Mouse (Mus musculus): ENCODE measurements at regions not wholly inside any gene's neighbourhood (a gene's known extent, or its start where the extent isn't known, plus 50 kb on each side); places are given as distances from the start of the nearest gene placed in this dataset.
"Not testable (repeated sequence)": the region's sequence is repeated elsewhere in the genome, so short reads cannot be mapped to it uniquely, and the experiment has no call there.

DNA sequence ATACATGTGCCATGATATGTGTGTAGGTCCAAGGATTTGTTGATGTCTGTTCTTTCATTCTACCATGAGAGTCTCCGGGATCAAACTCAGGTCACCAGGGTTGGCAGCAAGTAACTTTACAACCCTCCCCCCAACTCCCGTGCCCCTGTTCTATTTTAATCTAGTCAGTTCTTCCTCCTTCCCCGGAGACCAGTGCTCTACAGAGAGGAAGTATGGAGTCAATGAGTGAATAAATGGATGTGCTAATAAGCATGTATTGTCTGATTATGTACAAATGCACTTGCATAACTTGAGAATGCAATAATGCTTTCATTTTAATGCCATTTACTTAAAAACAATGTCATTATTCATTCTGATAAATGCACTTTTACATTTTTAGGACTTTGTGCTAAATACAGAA lies 79.1 kb upstream of the Tbl1xr1 start:
- DNase-seq (ENCODE audit: low spot score in 2 of 2): no peak

DNA sequence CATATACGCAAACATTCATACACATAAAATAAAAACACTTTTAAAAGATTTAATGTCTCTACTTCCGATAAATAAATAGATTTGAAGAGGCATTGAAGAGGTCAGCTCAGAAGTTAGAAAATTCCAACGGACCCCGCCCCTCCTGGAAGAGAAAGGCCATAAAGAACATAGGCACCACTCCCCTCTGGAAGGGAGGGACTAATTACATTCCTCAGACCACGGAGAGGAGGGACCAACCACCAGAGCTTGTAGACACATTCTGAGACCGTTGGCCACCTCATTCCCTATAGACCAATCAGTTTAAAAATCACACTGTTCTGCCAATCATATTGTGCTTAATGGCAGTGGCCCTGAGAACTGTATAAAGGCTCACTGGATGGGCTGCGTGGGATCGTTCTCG lies 71.0 kb upstream of the Tbl1xr1 start:
- DNase-seq (ENCODE audit: low spot score in 2 of 2): no peak

DNA sequence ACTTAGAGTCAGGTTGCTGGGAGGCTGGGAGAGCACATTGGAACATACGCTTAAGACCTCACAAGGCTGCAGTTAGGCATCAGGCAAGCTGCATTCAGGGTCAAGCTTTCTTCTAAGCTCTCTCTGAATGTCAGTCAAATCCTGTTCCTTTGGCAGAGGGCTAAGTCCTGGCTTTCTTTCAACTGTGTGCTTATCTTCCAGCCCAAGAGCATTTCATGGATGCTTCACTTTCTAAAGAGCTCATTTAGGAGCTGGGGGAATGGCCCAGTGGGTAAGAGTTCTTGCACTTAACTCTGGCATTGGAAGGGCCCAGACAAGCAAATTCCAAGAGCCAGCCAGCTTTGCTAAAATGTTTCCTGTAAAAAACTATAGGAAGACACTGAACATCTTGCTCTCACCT lies 70.3 kb upstream of the Tbl1xr1 start:
- no peak for DNase-seq (ENCODE audit: low spot score in 2 of 2)

DNA sequence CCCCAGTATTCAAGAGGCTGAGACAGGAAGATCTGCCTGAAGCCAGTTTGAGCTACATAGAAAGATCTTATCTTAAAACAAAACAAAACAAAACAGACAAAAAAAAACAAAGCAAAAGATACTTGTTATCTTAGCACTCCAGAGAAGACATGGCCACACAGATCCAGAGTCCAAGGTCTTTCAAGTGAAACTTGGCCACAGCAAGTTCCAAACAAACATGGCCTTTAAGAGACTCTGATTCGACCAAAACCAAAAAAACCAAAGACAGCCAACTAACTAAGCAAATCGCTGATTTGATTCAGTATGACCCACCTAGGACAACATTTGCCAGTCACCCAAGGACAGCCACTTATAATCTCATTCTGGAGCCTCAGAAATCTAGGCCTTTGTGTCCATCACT lies 69.8 kb upstream of the Tbl1xr1 start:
- no peak for DNase-seq (ENCODE audit: low spot score in 2 of 2)

DNA sequence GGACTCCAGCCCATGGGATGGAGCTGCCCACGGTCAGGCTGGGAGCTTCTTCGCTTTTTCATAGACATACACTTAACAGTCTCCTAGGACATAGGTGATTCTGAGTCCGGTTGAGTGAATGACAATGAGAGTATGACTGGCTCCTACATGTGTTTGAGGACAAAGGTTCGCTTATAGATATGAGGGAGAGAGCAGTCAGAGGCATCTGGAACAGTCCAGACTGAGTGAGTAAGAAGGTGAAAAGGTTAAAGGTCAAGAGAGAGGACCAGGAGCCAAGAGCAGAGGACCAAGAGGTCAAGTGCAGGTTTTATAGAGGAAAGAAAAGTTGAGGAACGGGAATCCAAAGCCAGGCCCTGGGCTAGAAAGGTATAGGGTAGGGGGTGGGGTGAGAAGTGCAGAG lies 68.7 kb upstream of the Tbl1xr1 start:
- no peak for DNase-seq (ENCODE audit: low spot score in 2 of 2)

DNA sequence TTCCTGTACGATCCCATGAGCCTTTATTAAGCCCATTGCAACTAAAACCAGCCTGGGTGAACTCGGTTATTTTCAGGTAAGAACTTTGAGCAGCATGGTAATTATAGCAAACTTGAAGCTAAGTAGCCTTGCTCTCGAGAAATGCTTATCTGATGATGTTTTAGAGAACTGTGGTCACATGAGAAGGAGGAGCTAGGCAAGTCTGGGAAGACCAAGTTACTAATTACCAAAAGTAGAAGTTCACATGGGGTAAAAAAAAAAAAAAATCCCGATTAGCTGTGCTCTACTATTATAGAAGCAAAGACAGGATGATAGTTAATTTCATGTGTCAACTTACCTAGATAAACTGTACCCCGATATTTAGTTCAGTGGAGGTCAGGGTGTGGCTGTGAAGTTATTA lies 68.0 kb upstream of the Tbl1xr1 start:
- DNase-seq (ENCODE audit: low spot score in 2 of 2): no peak

DNA sequence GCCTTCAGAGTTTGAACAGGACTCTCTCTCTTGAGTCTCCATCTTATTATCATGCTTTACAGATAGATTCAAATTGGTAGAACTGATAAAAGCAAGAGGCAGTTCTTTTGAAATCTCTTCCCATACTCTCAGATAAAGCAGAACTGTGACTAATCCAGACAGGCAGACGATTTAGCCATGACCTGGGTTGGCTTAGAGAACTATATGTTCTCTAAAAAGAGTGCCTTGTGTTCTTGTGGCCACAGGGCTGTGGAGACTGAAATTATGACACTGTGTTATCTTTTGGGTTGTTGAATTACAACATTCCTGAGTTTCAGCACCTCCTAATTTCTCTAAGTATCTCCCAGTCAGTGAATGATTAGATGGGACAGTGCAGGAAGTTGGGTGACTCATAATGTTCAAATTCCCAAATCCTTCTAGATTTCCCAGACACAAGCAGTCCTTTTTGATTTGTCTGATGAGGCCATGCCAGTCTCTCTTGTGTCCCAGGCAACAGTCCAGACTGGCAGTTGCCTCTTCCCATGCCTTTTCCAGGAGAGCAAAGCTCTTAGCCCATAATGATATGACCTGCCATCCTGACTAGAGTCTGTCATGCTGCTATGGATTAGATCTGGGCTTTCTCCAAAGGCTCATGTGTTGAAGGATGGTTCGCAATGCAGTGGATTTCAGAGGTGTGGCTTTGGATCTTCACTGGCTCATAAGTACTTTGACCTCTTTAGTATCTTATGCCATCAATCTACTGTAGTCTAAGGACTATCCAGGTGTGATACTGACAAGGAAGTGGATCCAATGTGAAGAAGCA lies 66.4 kb upstream of the Tbl1xr1 start:
- DNase-seq (ENCODE audit: low spot score in 2 of 2): no peak

DNA sequence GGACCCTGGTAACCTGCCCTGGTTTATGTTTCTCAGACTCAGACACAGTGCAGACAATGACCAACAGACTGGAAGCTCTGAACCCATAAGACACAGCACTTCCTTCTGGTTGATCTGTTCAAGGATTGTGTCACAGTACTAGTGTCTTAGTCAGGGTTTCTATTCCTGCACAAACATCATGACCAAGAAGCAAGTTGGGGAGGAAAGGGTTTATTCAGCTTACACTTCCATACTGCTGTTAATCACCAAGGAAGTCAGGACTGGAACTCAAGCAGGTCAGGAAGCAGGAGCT lies 65.8 kb upstream of the Tbl1xr1 start:
- not testable (repeated sequence) for DNase-seq (ENCODE audit: low spot score in 2 of 2)

DNA sequence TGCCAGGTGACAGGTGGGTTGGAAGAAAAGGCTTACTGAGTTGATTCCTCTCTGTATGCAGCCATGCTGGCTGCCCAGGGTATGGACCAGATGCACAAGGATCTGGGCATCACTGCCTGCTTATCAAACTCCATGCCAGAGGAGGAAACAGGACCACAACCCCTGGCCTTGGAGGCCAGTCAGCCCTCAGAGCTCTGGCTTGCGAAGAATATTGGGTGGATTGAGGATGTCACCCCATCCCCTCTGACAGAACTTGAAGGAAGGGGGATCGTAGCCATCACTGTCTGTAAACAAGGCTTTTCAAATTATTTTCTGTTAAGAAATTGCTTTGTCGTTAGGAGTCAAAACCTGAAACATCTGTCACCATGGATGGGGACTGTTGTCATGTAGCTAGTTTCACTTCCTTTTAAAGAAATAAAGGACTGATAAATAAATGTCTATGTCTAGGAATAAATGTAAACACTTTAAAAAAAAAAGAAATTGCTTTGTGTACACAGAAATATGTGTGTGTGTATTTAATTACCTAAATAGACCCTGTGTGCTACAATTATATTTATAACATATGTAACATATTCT lies 55.0 kb upstream of the Tbl1xr1 start:
- no peak for DNase-seq (ENCODE audit: low spot score in 2 of 2)

DNA sequence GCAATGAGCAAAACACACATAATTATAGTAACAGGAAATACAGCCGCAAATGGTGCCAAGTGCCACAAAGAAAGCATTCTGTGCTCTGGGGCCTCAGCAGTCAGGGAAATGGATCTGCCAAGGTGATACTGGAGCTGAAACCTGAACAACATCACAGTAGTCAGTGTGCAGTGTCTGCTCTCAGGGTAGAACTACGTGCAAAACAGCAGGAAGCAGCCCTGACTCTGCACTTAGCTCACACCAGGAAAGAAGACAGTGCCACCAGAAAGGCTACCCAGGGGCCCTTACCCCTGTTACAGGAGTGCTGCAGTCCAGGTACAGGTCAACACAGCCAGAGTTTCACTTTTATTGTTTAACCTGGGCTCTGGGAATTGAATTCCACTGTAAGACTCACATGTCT lies 54.0 kb upstream of the Tbl1xr1 start:
- peak in 1 of 2 experiments; percentile 15 for DNase-seq (ENCODE audit: low spot score in 2 of 2)

DNA sequence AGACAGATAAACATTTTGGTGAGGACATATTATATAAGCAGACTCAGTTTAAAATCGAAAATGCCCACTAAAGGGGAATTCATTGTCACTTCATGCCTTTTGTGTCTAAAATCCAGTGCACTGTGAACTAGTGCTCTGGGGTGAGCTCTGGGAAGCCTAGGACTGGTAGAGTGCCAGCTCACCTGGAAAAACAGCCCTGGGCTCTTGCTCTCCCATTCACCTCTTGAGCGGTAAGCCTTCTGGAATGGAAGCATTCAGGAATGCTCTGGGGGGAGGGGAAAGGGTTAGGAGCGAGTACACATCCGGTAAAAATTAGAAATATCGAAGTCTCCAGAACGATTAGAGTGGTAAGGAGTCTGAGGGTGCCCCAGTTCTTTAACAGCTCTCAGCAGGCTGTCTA lies 53.4 kb upstream of the Tbl1xr1 start:
- DNase-seq (ENCODE audit: low spot score in 2 of 2): no peak

DNA sequence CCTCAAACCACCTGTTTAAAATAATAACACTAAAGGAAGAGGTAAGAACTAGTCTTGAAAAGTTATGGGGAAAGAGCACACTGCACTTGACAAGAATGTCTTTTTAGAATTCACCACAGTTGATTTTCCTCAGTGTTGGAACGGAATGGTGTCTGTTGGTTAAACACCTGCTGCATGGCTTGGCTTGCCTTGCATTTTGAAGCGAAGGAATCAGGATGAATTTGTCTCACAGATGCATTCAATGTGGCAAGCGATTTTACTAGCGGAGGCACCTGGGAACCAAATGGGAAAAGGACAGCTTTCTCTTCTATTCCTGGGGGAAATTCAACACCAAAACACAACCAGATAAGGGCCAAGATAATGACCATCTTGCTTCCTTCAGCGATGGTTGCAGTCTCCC lies 52.9 kb upstream of the Tbl1xr1 start:
- no peak for DNase-seq (ENCODE audit: low spot score in 2 of 2)

DNA sequence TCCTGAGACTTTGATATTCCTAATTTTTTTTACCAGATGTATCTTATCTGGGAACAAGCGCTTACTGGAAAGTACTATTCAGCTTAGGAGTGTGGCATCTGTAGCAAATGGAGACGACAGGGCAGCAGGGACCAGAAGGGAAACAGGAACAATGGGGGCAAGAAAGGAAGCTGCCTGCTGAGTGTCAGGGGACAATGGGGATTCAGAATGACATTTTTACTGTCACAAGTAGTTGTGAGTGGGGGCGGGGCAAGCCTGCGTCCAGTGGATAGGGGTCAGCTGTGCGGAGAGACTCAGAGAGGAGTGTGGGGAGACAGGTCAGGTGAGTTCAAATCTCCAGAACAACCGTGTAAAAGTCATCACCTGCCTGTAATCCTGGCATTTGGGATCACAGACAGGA lies 52.3 kb upstream of the Tbl1xr1 start:
- DNase-seq (ENCODE audit: low spot score in 2 of 2): no peak

DNA sequence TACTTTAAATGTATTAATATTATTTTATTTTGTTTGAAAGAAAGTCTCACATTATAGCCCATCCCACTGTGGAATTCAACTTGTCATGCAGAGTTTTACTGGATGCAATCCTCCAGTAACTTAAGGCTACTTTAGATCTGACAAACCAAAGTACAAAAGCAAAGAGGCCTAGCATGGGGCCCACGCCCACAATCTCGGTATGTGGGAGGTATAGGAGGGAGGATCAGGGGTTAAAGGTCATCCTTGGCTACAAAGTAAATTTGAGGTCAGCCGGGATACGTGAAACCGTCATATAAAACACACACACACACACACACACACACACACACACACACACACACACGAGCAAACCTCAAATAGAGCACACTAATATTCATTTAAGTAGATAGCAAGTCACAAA lies 51.3 kb upstream of the Tbl1xr1 start:
- DNase-seq (ENCODE audit: low spot score in 2 of 2): no peak

DNA sequence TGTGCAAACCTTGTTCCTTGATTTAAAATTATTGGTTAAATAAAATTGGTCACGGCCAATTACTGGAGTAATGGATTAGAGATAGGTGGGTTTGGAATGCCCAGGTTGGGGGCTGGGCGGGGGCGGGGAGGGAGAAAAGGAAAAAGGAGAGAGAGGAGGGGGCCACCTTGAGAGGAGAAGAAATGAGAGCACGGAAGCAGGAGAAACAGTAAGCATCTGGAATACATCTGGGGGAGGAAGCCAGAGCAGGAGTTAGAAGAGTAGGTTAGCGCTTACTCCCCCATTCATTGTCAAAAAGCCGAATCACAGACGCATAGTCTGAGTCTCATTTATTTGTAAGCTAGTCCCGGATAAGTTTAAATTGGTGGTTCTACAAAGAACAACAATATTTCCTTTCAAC lies 50.8 kb upstream of the Tbl1xr1 start:
- no peak for DNase-seq (ENCODE audit: low spot score in 2 of 2)

Measured in spleen, postnatal 10 days (tissue).